Mouse (Mus musculus): Measurements from ENCODE around the gene Dgkz. TPM values are rescaled to one million over a fixed set of nuclear protein-coding genes. Genes with fewer than 3 reads are reported as not detected.

The Dgkz gene
- polyA plus RNA-seq, 1 experiment from 2014 or later: 36.7 TPM

DNA sequence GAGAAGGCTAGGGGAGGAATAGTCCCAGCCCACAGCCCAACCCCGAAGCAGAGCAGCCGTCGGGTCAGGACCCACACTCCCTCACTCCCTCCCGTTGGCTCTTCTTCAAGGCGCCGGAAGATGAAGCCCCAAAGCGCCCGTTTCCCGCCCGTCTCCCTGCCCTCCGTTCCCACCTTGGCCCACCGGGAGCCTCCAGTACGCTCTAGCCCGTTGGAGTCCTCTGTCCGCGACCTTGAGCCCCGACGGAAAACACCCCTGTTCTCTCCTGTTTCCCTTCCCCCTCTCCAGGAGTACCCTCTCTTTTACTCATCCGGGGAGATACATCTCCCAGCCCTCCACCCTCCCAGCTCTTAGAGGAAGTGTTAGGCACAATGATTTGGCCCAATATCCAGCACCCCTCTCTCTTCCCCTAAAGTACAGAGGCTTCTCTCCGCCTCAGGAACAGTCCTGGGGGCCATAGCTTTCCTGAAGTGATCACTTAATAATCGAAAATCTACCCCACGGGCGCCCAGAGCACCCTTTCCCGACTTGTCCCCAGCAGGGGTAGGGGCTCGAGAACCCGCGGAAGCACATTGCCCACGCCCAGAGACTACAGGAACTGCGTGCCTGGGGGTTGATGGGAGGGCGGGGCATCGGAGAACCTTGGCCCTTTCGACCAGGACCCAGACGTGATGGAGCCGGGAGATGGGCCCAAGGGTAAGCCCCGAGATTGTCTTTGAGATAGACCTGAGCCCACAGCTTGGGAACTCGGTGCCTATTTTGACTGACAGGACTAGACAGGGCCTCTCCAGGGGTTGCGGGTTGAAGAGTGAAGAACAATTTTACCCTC, 52.9 kb downstream of the Dgkz start:
- WGBS: 2% methylated on average over 37 of the region's 37 CpGs
- Histone ChIP-seq H3K4me3 (ENCODE audit: low read depth, low read length) (peak overlapping the region; percentile 62), H3K36me3 (ENCODE audit: control insufficient read depth, insufficient read depth, low read length) (peaks cover 4% of the 10 kb centered on the region; the same call in 1 of the 2 replicates), H3K4me1 (ENCODE audit: control insufficient read depth, insufficient read depth, low read length) (peaks cover 10% of the 10 kb centered on the region), H3K4me2 (ENCODE audit: low read depth, low read length) (peak overlapping the region; percentile 64), H3K9ac (replicated peaks; ENCODE audit: low read depth, low read length) (no peak overlapping the region; the same call in none of the 2 replicates), H3K27ac (ENCODE audit: low read depth, low read length) (no peak overlapping the region), H3K27me3 (ENCODE audit: control insufficient read depth, insufficient read depth, low read length) (peaks cover 15% of the 10 kb centered on the region; the same call in 1 of the 2 replicates), H3K9me3 (ENCODE audit: control insufficient read depth, low read length) (no peaks in the 10 kb centered on the region)
- ATAC-seq (ENCODE audit: low read depth): no peak; the same call in 1 of the 2 replicates

DNA sequence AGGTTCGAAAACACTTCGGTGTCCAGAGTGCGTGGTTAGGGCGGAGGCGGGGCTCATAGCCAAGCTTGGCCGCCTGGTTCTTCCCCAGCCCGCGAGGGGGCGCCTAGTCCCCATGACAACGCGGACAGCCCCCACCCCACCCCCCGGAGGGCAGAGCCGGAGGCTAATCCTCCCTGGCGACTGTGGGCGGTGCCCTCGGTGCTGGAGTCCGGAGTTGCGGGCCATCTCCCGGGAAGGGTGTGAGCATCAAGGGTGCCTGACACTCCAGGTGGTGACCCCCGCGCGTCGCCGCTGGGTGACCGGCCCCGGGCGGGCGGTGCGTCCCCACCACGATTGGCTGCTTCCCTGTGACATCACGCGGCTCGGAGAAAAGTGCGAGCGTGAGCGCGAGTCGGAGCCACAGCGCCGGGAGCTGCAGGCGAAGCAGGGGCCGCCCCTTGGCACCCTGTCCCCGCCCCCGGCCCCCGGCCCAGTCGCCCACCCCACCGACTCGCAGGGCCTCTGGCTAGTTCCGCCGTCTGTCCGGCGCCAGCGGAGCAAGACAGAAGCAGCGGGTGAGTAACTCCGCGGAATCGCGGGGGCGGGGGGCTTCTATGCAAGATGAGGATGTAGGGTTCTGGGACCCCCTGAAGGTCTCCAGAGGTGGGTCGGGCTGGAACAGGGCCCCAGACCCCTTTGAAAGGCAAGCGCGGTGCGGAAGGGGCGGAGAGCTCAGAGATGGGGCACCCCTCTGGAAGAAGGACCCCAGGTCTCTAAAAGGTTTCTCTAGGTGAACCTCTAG, 53.7 kb downstream of the Dgkz start:
- no peak overlapping the region for H3K27ac ChIP-seq (ENCODE audit: low read depth, low read length)
- H3K27me3 ChIP-seq (ENCODE audit: control insufficient read depth, insufficient read depth, low read length): peaks cover 15% of the 10 kb centered on the region; the same call in 1 of the 2 replicates
- no peaks in the 10 kb centered on the region for H3K9me3 ChIP-seq (ENCODE audit: control insufficient read depth, low read length)
- WGBS: 1% methylated on average over 59 of the region's 64 CpGs
- peaks cover 10% of the 10 kb centered on the region for H3K4me1 ChIP-seq (ENCODE audit: control insufficient read depth, insufficient read depth, low read length)
- peaks cover 11% of the 10 kb centered on the region; the same call in 1 of the 2 replicates for H3K36me3 ChIP-seq (ENCODE audit: control insufficient read depth, insufficient read depth, low read length)
- H3K9ac ChIP-seq (replicated peaks; ENCODE audit: low read depth, low read length): peak overlapping the region; percentile 60
- H3K4me3 ChIP-seq (ENCODE audit: low read depth, low read length): peak overlapping the region; percentile 62
- H3K4me2 ChIP-seq (ENCODE audit: low read depth, low read length): peak overlapping the region; percentile 64
- ATAC-seq (ENCODE audit: low read depth): peak; percentile 78

DNA sequence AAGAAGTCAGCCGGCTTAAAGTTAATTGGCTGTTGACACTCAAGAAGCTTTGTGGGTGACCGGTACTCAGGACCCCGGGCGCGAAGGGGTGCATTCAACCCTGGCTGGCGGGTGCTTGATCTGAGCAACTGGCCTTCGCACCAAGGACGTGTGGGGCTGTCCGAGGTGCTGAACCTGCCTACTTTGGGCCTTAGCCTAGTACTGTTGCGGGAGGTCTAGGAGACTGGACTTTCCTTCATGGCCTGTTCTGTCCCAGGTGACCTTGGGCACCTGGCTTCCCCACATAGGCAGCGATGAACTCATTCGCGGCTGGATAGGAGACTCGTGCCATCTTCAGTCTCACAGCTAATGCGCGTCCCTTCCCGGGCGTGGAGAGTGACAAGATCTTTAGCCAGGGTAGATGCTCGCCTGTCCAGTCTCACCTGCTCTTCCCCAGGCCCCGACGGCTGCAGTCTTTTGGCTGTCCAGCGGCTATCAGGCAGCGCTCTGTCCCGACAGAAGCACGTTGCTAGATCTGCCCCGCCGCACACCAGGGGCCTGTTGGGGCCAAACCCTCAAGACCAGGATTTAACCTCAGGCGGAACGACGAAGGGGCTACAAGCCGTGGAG, 54.4 kb downstream of the Dgkz start:
- ATAC-seq (ENCODE audit: low read depth): peak; percentile 10; the same call in 1 of the 2 replicates
- H3K9me3 ChIP-seq (ENCODE audit: control insufficient read depth, low read length): no peaks in the 10 kb centered on the region
- H3K27ac ChIP-seq (ENCODE audit: low read depth, low read length): no peak overlapping the region
- peaks cover 10% of the 10 kb centered on the region for H3K4me1 ChIP-seq (ENCODE audit: control insufficient read depth, insufficient read depth, low read length)
- H3K4me3 ChIP-seq (ENCODE audit: low read depth, low read length): peak overlapping the region; percentile 62
- peak overlapping the region; percentile 60 for H3K9ac ChIP-seq (replicated peaks; ENCODE audit: low read depth, low read length)
- H3K27me3 ChIP-seq (ENCODE audit: control insufficient read depth, insufficient read depth, low read length): peaks cover 15% of the 10 kb centered on the region; the same call in 1 of the 2 replicates
- H3K4me2 ChIP-seq (ENCODE audit: low read depth, low read length): peak overlapping the region; percentile 64
- H3K36me3 ChIP-seq (ENCODE audit: control insufficient read depth, insufficient read depth, low read length): peaks cover 13% of the 10 kb centered on the region; the same call in 1 of the 2 replicates
- WGBS: 6% methylated on average over 31 of the region's 31 CpGs

DNA sequence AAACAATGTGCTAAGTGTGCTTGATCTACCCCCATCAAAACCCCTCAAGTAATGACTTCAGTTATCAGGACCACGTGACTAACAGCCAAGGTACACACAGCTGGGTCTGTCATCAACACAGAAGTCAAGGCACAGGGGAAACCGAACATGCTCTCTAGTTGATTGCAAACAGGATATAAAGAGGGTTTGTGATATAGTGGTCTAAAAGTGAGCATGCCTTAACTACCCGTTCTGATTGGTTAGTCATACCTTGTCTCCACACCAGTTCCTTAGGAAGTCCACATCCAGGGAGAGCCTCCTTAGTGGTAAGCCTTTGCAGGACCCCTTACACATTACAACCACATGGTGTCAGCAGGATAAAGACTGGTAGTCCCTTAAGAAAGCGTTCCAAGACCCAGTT, 55.5 kb downstream of the Dgkz start:
- Histone ChIP-seq H3K4me2 (ENCODE audit: low read depth, low read length) (no peak overlapping the region), H3K9ac (replicated peaks; ENCODE audit: low read depth, low read length) (no peak overlapping the region), H3K27me3 (ENCODE audit: control insufficient read depth, insufficient read depth, low read length) (peaks cover 15% of the 10 kb centered on the region; the same call in 1 of the 2 replicates), H3K36me3 (ENCODE audit: control insufficient read depth, insufficient read depth, low read length) (peaks cover 13% of the 10 kb centered on the region; the same call in 1 of the 2 replicates), H3K4me3 (ENCODE audit: low read depth, low read length) (no peak overlapping the region), H3K9me3 (ENCODE audit: control insufficient read depth, low read length) (no peaks in the 10 kb centered on the region), H3K4me1 (ENCODE audit: control insufficient read depth, insufficient read depth, low read length) (peaks cover 10% of the 10 kb centered on the region), H3K27ac (ENCODE audit: low read depth, low read length) (no peak overlapping the region)
- 78% methylated on average over 4 of the region's 4 CpGs for WGBS
- ATAC-seq (ENCODE audit: low read depth): no peak

DNA sequence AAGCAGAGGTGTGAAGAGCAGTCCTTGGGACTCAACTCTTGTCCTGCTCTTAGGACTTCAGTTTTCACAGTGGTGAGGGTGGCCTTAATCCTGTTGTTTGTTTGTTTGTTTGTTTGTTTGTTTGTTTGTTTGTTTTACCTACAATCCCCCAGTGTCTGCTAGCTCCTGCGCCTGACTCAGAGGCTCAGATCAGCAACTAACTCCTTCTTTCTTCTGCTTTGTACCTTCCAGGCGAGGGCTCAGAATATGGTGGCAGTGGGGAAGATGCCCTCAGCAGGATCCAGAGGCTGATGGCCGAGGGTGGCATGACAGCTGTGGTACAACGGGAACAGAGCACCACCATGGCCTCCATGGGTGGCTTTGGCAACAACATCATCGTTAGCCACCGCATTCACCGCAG, 58.6 kb downstream of the Dgkz start:
- 0 out of 2 replicates have a peak, but pooled peaks cover 4% of the 10 kb centered on the region for H3K27me3 ChIP-seq (ENCODE audit: control insufficient read depth, insufficient read depth, low read length)
- WGBS: 95% methylated on average over 7 of the region's 7 CpGs
- H3K9ac ChIP-seq (replicated peaks; ENCODE audit: low read depth, low read length): no peak overlapping the region
- H3K4me1 ChIP-seq (ENCODE audit: control insufficient read depth, insufficient read depth, low read length): peaks cover 5% of the 10 kb centered on the region; the same call in 1 of the 2 replicates
- H3K27ac ChIP-seq (ENCODE audit: low read depth, low read length): no peak overlapping the region
- H3K4me2 ChIP-seq (ENCODE audit: low read depth, low read length): no peak overlapping the region
- no peak overlapping the region for H3K4me3 ChIP-seq (ENCODE audit: low read depth, low read length)
- H3K9me3 ChIP-seq (ENCODE audit: control insufficient read depth, low read length): no peaks in the 10 kb centered on the region
- no peak for ATAC-seq (ENCODE audit: low read depth)
- peaks cover 36% of the 10 kb centered on the region for H3K36me3 ChIP-seq (ENCODE audit: control insufficient read depth, insufficient read depth, low read length)

DNA sequence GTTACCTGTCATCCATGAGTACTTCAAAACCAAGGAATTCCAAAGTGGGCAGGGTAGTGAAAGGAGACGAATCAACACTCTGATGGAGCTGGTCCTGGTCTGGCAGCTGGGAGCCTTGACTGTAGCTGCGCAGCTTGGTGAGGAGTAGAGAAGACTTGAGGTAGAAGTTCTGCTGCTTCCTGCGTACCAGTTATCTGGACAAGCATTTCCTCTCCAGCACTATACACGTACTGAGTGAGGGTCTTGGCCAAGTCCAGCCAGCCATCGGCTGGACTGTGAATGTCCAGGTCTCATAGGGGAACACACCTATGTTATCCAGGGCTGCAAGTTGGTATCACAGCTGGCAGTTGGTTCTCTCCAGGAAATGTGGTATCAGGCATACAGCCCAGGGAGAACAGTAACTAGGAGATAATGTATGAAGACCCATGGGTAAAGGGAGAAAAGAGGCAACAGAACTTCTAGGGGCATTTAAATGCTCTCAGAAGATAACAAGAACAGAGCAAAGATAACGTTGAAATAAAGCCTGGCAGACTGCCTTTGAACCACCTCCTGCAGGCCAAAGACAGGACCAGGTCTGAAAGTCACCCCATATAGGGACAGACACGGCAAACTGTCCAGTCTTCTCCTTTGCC, 59.2 kb downstream of the Dgkz start:
- 0 out of 2 replicates have a peak, but pooled peaks cover 4% of the 10 kb centered on the region for H3K27me3 ChIP-seq (ENCODE audit: control insufficient read depth, insufficient read depth, low read length)
- no peak overlapping the region for H3K9ac ChIP-seq (replicated peaks; ENCODE audit: low read depth, low read length)
- no peak overlapping the region for H3K4me2 ChIP-seq (ENCODE audit: low read depth, low read length)
- peaks cover 3% of the 10 kb centered on the region; the same call in 1 of the 2 replicates for H3K4me1 ChIP-seq (ENCODE audit: control insufficient read depth, insufficient read depth, low read length)
- H3K36me3 ChIP-seq (ENCODE audit: control insufficient read depth, insufficient read depth, low read length): peaks cover 42% of the 10 kb centered on the region
- no peak for ATAC-seq (ENCODE audit: low read depth)
- no peaks in the 10 kb centered on the region for H3K9me3 ChIP-seq (ENCODE audit: control insufficient read depth, low read length)
- H3K4me3 ChIP-seq (ENCODE audit: low read depth, low read length): no peak overlapping the region
- H3K27ac ChIP-seq (ENCODE audit: low read depth, low read length): no peak overlapping the region
- WGBS: 95% methylated on average over 7 of the region's 7 CpGs

DNA sequence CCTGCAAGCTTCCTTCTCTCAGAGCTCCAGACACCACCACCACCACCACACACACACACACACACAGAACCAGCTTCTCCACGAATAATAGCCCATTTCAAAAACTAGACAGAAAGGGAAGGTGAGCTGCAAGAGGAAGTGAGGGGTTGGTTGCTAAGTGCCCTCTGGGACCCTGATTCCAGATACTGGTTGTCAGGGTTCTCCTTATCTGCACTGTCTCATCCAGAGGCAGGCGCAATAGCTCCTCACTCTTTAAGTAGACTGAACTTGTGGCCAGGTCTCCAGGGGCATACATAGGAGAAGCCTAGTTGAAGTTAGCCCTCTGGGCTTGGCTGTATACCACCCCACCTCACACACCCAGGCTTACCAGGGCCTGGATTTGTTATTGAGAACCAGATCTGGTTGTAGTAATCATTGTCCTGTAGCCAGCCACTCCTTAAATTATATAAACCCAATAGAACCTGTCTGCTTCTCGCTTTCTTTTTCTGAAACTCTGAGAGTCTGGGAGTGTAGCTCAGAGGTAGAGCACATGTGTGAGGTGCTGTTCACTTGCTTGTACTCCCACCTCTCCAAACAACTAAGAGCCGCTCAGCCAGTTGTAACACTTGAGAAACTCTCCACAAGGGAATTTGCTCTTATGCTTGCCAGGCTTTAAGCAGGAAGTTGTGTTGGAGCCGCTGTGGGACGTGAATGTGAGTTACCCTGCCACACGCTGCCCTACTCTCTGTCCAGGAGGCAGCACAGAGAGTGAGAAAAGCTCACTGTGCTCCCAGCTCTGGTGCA, 62.1 kb downstream of the Dgkz start:
- no peaks in the 10 kb centered on the region for H3K9me3 ChIP-seq (ENCODE audit: control insufficient read depth, low read length)
- no peak for ATAC-seq (ENCODE audit: low read depth)
- H3K4me3 ChIP-seq (ENCODE audit: low read depth, low read length): no peak overlapping the region
- H3K4me2 ChIP-seq (ENCODE audit: low read depth, low read length): no peak overlapping the region
- no peak overlapping the region for H3K9ac ChIP-seq (replicated peaks; ENCODE audit: low read depth, low read length)
- H3K36me3 ChIP-seq (ENCODE audit: control insufficient read depth, insufficient read depth, low read length): peaks cover 53% of the 10 kb centered on the region
- WGBS: 92% methylated on average over 7 of the region's 7 CpGs
- H3K27me3 ChIP-seq (ENCODE audit: control insufficient read depth, insufficient read depth, low read length): no peaks in the 10 kb centered on the region
- no peak overlapping the region for H3K27ac ChIP-seq (ENCODE audit: low read depth, low read length)
- H3K4me1 ChIP-seq (ENCODE audit: control insufficient read depth, insufficient read depth, low read length): no peaks in the 10 kb centered on the region

DNA sequence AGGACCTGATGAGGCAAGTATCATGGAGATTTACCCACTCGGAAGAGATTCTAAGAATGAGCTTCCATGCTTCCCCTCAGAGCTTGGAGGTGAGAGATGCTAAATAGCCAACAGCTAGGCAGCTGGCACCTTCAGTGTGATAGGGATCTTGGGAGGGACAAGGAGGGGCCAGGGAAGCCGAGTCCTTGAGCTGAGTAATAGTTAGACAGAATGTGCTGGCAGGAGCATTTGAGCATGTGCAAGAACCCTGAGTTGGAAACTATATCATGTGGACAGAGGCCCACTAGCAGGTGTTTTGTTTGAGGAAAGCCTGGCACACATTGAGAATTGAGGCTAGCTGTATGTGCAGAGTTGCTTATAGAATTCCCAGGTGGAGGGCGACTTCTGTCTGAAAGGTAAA, 63.0 kb downstream of the Dgkz start:
- Histone ChIP-seq H3K4me1 (ENCODE audit: control insufficient read depth, insufficient read depth, low read length) (no peaks in the 10 kb centered on the region), H3K9me3 (ENCODE audit: control insufficient read depth, low read length) (no peaks in the 10 kb centered on the region), H3K36me3 (ENCODE audit: control insufficient read depth, insufficient read depth, low read length) (peaks cover 48% of the 10 kb centered on the region), H3K9ac (replicated peaks; ENCODE audit: low read depth, low read length) (no peak overlapping the region), H3K4me2 (ENCODE audit: low read depth, low read length) (no peak overlapping the region), H3K27ac (ENCODE audit: low read depth, low read length) (no peak overlapping the region), H3K27me3 (ENCODE audit: control insufficient read depth, insufficient read depth, low read length) (no peaks in the 10 kb centered on the region), H3K4me3 (ENCODE audit: low read depth, low read length) (no peak overlapping the region)
- 94% methylated on average over 3 of the region's 3 CpGs for WGBS
- ATAC-seq (ENCODE audit: low read depth): no peak

Data from neural tube, embryonic 14.5 days (tissue).